Mouse (Mus musculus): ENCODE data around the gene Gng8. TPM values are rescaled to one million over a fixed set of nuclear protein-coding genes. Genes with fewer than 3 reads are reported as not detected.

The Gng8 gene
- 0.09 TPM for polyA plus RNA-seq (2021)

DNA sequence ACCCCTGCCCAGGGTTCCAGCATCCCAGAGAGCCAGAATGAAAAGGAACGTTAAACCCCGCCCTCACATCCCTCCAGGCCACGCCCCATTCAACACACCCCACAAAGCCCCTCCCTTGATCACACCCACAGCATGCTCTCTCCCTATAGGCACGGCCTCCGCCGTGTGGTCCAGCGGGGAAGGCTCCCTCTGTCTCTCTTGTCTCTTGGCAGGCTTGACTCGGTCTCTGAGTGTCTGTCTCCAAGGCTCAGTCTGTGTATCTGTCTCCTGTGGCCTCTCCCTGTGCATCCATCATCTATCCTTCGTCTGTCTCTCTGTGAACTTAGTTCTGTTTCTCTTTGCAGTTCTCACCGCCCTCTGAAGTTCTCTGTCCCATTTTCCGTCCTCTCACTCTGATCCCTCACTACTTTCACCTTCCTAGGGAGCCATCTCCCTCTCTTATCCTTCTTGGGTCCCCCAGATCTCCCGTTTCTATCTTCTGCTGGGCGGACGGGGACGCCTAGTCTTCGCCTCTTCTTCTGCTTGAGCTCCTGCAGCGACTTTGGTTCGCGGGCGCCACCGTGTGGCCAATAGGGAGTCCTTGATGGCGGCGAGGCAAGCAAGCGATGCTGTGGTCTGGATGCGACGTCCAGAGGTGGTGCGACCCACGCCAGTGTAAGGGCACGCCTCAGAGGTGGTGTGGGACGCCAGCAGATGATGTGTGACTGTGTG is at the start of gene Gng8:
Gene Gng8, plus strand, starts transcription at position 146 of the 711 bp plus-strand sequence.
- in situ Hi-C loops (cut with MboI; ENCODE audit: low pct_unique_long_range_greater_than_20kb), result no loop called here
- peak; percentile 95 for TF ChIP-seq CTCF (IDR thresholded peaks at IDR 0.05)
- POLR2A ChIA-PET, result no interaction called here
- ATAC-seq, result peak; percentile 88
- peaks cover 8% of the 10 kb centered on the region for H3K27me3 ChIP-seq
- CTCF ChIA-PET, result interaction anchor here (0.8 to 1.6 kb wide), 6 partner anchors 8 to 28 kb away, joined by 4 to 17 read pairs (median 5); partner anchors contain the start of gene Dact3
- DNase-seq (ENCODE audit: low read depth, low spot score), result peak; percentile 20

DNA sequence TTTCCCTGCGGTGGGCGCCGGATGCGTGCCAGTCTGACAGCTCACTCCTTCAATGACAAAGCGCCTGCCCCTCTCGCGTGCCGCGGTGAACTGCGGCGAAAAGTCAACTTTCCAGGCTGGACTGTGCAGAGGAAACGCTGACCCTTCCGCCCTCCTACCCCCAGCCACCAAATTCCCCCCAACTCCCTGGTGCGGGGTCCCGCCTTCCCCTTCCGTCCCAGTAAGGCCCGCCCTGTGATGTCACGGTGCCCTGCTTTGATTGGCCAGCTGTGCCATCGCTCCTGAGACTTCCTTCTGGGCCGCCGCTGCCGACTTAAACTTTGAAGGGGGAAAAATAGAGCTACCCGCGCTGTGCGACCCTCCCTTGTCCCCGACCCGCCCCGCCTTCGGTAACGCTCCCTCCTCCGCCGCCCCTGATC is 48.9 kb upstream of the Gng8 start, which contains the start of gene Prkd2:
Gene Prkd2, plus strand, starts transcription at position 258 of the 419 bp plus-strand sequence.
- ATAC-seq (peak; percentile 69), DNase-seq (ENCODE audit: low read depth, low spot score) (peak; percentile 15)
- in situ Hi-C loops (cut with MboI; ENCODE audit: low pct_unique_long_range_greater_than_20kb), result no loop called here
- no peaks in the 10 kb centered on the region for H3K27me3 ChIP-seq
- ChIA-PET CTCF (interaction anchor here (0.8 kb wide), 1 partner anchor 17 kb away, joined by 5 read pairs; no protein-coding TSS in a partner anchor), POLR2A (interaction anchor here (1.2 kb wide), 1 partner anchor 14 kb away, joined by 3 read pairs; no protein-coding TSS in a partner anchor)
- TF ChIP-seq CTCF (IDR thresholded peaks at IDR 0.05), result no peak

DNA sequence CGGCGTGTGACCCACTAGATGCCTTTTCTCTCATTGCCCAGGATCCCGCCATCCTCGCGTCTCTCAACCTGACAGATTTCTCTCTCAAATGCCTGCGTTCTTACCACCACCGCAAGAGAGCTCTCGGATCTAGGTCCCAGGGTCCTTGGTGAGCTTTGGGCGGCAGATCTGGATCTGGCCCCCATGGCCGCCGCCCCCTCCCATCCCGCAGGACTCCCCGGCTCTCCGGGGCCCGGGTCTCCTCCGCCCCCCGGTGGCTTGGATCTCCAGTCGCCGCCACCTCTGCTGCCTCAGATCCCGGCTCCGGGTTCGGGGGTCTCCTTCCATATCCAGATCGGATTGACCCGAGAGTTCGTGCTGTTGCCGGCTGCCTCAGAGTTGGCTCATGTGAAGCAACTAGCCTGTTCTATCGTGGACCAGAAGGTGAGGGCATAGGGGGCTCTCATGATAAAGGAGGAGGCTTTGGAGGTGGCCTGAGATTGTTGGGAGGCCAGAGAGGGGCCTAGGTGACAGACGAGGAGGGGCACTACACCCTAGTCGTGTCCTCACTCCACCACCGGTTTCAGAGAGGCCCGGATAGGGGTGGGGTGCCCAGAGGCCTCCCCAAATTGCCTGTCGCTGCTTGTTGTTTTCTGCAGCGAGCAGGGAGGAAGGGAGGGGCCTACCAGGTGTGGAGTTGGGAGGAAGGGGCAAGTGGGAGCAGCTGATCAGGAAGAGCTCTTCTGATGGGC is 48.0 kb upstream of the Gng8 start:
- TF ChIP-seq CTCF (IDR thresholded peaks at IDR 0.05), result no peak
- ATAC-seq, result no peak
- DNase-seq (ENCODE audit: low read depth, low spot score), result no peak
- no peaks in the 10 kb centered on the region for H3K27me3 ChIP-seq
- in situ Hi-C loops (cut with MboI; ENCODE audit: low pct_unique_long_range_greater_than_20kb), result no loop called here
- ChIA-PET CTCF (no interaction called here), POLR2A (no interaction called here)

DNA sequence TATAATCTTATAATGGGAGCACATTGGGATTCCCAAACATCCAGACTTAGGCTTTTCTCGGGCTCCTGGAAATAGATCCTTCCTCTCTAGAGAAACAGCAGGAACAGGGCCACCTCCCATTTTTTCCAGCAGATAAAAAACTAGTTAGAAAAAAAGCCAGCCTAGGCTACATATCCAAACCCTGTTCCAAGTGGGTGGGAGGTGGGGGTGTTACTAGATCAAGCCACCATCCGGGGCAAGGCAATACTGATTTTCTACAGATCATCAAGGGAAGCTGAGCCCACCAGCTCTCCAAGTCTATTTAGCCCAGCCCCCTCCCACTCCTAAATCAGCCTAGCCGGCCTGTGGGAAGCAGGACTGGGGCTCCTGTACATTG is 46.9 kb upstream of the Gng8 start:
- POLR2A ChIA-PET, result no interaction called here
- no peak for TF ChIP-seq CTCF (IDR thresholded peaks at IDR 0.05)
- CTCF ChIA-PET, result interaction anchor here (1.7 kb wide), 1 partner anchor 18 kb away, joined by 5 read pairs; no protein-coding TSS in a partner anchor
- DNase-seq (ENCODE audit: low read depth, low spot score), result no peak
- in situ Hi-C loops (cut with MboI; ENCODE audit: low pct_unique_long_range_greater_than_20kb), result no loop called here
- H3K27me3 ChIP-seq, result no peaks in the 10 kb centered on the region
- ATAC-seq, result no peak

- POLR2A ChIA-PET, result no interaction called here
- TF ChIP-seq CTCF (IDR thresholded peaks at IDR 0.05), result no peak
- in situ Hi-C loops (cut with MboI; ENCODE audit: low pct_unique_long_range_greater_than_20kb), result no loop called here
- no peaks in the 10 kb centered on the region for H3K27me3 ChIP-seq
- DNase-seq (ENCODE audit: low read depth, low spot score) (no peak), ATAC-seq (no peak)
- CTCF ChIA-PET, result interaction anchor here (1.7 kb wide), 1 partner anchor 18 kb away, joined by 5 read pairs; no protein-coding TSS in a partner anchor
These were observed 46.3 kb upstream of the Gng8 start for GRCm38 (mm10) chr7:16845072-16845819.

GRCm38 (mm10) chr7:16845820-16846167 is 45.8 kb upstream of the Gng8 start:
- ChIA-PET CTCF (interaction anchor here (1.7 kb wide), 1 partner anchor 17 kb away, joined by 5 read pairs; no protein-coding TSS in a partner anchor), POLR2A (no interaction called here)
- H3K27me3 ChIP-seq, result no peaks in the 10 kb centered on the region
- TF ChIP-seq CTCF (IDR thresholded peaks at IDR 0.05), result no peak
- ATAC-seq (no peak), DNase-seq (ENCODE audit: low read depth, low spot score) (no peak)
- in situ Hi-C loops (cut with MboI; ENCODE audit: low pct_unique_long_range_greater_than_20kb), result no loop called here

- TF ChIP-seq CTCF (IDR thresholded peaks at IDR 0.05), result no peak
- in situ Hi-C loops (cut with MboI; ENCODE audit: low pct_unique_long_range_greater_than_20kb), result no loop called here
- POLR2A ChIA-PET, result no interaction called here
- no peaks in the 10 kb centered on the region for H3K27me3 ChIP-seq
- no peak for ATAC-seq
- CTCF ChIA-PET, result interaction anchor here (1.2 kb wide), 1 partner anchor 17 kb away, joined by 3 read pairs; no protein-coding TSS in a partner anchor
- DNase-seq (ENCODE audit: low read depth, low spot score), result no peak
These were observed 44.8 kb upstream of the Gng8 start for GRCm38 (mm10) chr7:16846775-16847174.

GRCm38 (mm10) chr7:16847507-16847906 is 44.1 kb upstream of the Gng8 start:
- in situ Hi-C loops (cut with MboI; ENCODE audit: low pct_unique_long_range_greater_than_20kb), result no loop called here
- no peak for ATAC-seq
- no peaks in the 10 kb centered on the region for H3K27me3 ChIP-seq
- ChIA-PET POLR2A (interaction anchor here (0.7 kb wide), 1 partner anchor 31 kb away, joined by 3 read pairs; no protein-coding TSS in a partner anchor), CTCF (interaction anchor here (0.8 to 1.2 kb wide), 3 partner anchors 9 to 16 kb away, joined by 3 read pairs; no protein-coding TSS in a partner anchor)
- no peak for DNase-seq (ENCODE audit: low read depth, low spot score)
- no peak for TF ChIP-seq CTCF (IDR thresholded peaks at IDR 0.05)

GRCm38 (mm10) chr7:16848579-16848978 is 43.0 kb upstream of the Gng8 start:
- TF ChIP-seq CTCF (IDR thresholded peaks at IDR 0.05), result no peak
- CTCF ChIA-PET, result interaction anchor here (0.8 to 1.0 kb wide), 2 partner anchors 10 to 12 kb away, joined by 3 read pairs; no protein-coding TSS in a partner anchor
- in situ Hi-C loops (cut with MboI; ENCODE audit: low pct_unique_long_range_greater_than_20kb), result no loop called here

DNA sequence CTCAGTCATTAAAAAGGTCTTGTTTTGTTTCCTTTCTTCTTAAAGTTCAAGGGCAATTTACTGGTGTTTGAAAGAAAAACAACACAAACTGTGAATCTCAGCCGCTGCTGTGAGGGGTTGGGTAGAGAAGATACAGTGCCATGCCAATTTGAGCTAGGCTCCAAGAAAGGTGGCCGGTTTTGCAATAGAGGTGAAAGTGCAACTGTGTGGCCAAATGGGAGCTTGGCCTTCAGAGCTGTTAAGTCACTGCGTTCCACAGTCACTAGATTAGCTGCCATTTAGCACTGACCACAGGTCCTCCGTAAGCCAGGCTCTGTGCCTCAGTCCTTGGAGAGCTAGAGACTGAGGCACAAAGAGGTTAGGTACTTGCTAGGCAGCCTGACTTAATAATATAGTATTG is 40.0 kb upstream of the Gng8 start:
- CTCF ChIA-PET, result interaction anchor here (0.9 to 1.4 kb wide), 2 partner anchors 8 to 22 kb away, joined by 4 to 7 read pairs; no protein-coding TSS in a partner anchor
- no peak for ATAC-seq
- POLR2A ChIA-PET, result no interaction called here

More at GRCm38 (mm10) chr7:16848579-16848978, 43.0 kb upstream of the Gng8 start:
- POLR2A ChIA-PET, result no interaction called here
- DNase-seq (ENCODE audit: low read depth, low spot score), result no peak
- H3K27me3 ChIP-seq, result no peaks in the 10 kb centered on the region
- no peak for ATAC-seq

More for the DNA sequence above, 40.0 kb upstream of the Gng8 start:
- no peak for DNase-seq (ENCODE audit: low read depth, low spot score)
- no peaks in the 10 kb centered on the region for H3K27me3 ChIP-seq
- no peak for TF ChIP-seq CTCF (IDR thresholded peaks at IDR 0.05)
- in situ Hi-C loops (cut with MboI; ENCODE audit: low pct_unique_long_range_greater_than_20kb), result no loop called here

All from Patski (cell line).